Mouse (Mus musculus): Measurements from ENCODE around the gene Klf17. TPM values are rescaled to one million over a fixed set of nuclear protein-coding genes. Genes with fewer than 3 reads are reported as not detected.

Klf17 gene
- polyA plus RNA-seq, 1 experiment, result not detected

GRCm38 (mm10) chr4:117708780-117709550, 56.5 kb downstream of the Klf17 start:
- TF ChIP-seq GATA1 (IDR thresholded peaks at IDR 0.05; ENCODE audit: low read length), result no peak

Other genes with a start within 250 kb of the Klf17 start
- 203 and 219 TPM in 2 replicates for gene Eri3, start 215.3 kb downstream of the Klf17 start, polyA plus RNA-seq (2012)
- 35.1 and 41.2 TPM in 2 replicates for gene Dmap1, start 83.4 kb downstream of the Klf17 start, polyA plus RNA-seq (2012)
- not detected in 2 replicates for gene Gm12845, start 41.2 kb downstream of the Klf17 start, polyA plus RNA-seq (2012)
- 14.1 and 15.4 TPM in 2 replicates for gene Slc6a9, start 68.9 kb upstream of the Klf17 start, polyA plus RNA-seq (2012)
- 0.12 TPM in 1 of 2 replicates, not detected in the other for gene Ccdc24, start 106.9 kb upstream of the Klf17 start, polyA plus RNA-seq (2012)
- gene B4galt2, start 117.8 kb upstream of the Klf17 start, polyA plus RNA-seq (2012), result not detected in 2 replicates
- 124 and 254 TPM in 2 replicates for gene Atp6v0b, start 121.7 kb upstream of the Klf17 start, polyA plus RNA-seq (2012)
- gene Dph2, start 126.4 kb upstream of the Klf17 start, polyA plus RNA-seq (2012), result 20.0 and 23.4 TPM in 2 replicates
- 32.2 and 39.9 TPM in 2 replicates for gene Ipo13, start 149.4 kb upstream of the Klf17 start, polyA plus RNA-seq (2012)
- gene Artn, start 164.1 kb upstream of the Klf17 start, polyA plus RNA-seq (2012), result 0.06 and 0.13 TPM in 2 replicates

Measured in G1E-ER4 (cell line).